ENCODE assay signal across 33 mouse cellular contexts in the genomic region with DNA sequence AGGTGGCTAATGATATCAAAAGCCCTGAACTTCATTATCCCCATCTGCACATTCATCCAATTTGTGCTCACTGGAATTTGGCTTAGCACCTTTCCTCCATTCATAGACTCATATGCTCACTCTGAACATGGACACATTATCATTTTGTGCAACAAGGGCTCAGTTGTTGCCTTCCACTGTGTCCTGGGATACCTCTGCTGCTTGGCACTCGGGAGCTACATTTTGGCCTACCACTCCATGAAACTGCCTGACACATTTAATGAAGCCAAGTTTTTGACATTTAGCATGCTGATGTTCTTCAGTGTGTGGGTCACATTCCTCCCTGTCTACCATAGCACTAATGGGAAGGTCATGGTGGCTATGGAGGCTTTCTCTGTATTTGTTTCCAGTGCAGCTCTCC. TPM values are rescaled to one million over a fixed set of nuclear protein-coding genes. Genes with fewer than 3 reads are reported as not detected.
DNase-seq lines count a peak whose midpoint lies in the region; ATAC-seq lines count a peak whose summit lies in the region.
"Had no signal": no experiment of that assay in that cellular context is flagged by ENCODE, and none has a peak within 500 bp of the region (broad histone marks: within the 10 kb centered on the region; RNA-seq: fewer than 3 reads in every experiment).

No protein-coding gene starts in this region.

- H3K27me3 ChIP-seq in heart, embryonic 11.5 days (ENCODE audit: control insufficient read depth, insufficient read depth, low read length): no peaks in the 10 kb centered on the region
- H3K27me3 ChIP-seq: embryonic facial prominence, embryonic 13.5 days; embryonic facial prominence, embryonic 15.5 days; forebrain, embryonic 12.5 days; forebrain, embryonic 15.5 days had no signal

- 73% methylated on average over 1 of the region's 1 CpGs for WGBS in heart, embryonic 11.5 days (ENCODE audit: insufficient replicate concordance)

- DNase-seq in heart, adult 11 months: peak; percentile 90
- DNase-seq in heart, postnatal 36 days: no peak
- DNase-seq in heart, adult 8-10 months (ENCODE audit: low spot score): peak; percentile 9
- DNase-seq in heart, postnatal 4 days: no peak
- DNase-seq in heart, postnatal 10 days: peak; percentile 15 to 17
- DNase-seq: adrenal gland, adult 2 months; adrenal gland, postnatal 10 days; adrenal gland, postnatal 25 days; B cell, adult 2 months; cerebellum, adult 11 months; cerebellum, adult 18-20 months; cerebellum, adult 8-10 months; cerebellum, adult 9-11 months; cerebellum, postnatal 14 days; cerebellum, postnatal 36 days; embryo, embryonic 11 days; forebrain, postnatal 0 days had no signal

- H3K4me3 ChIP-seq in heart, embryonic 11.5 days (ENCODE audit: low read depth, low read length): no peak overlapping the region
- H3K4me3 ChIP-seq: embryonic facial prominence, embryonic 13.5 days; embryonic facial prominence, embryonic 15.5 days; erythroblast, embryonic 14.5 days; forebrain, embryonic 10.5 days; forebrain, embryonic 12.5 days; forebrain, embryonic 15.5 days had no signal

- no peak overlapping the region for H3K9ac ChIP-seq in heart, embryonic 11.5 days (ENCODE audit: low read depth, low read length)
- H3K9ac ChIP-seq: embryonic facial prominence, embryonic 13.5 days; embryonic facial prominence, embryonic 15.5 days; forebrain, embryonic 12.5 days; forebrain, embryonic 15.5 days; forebrain, postnatal 0 days had no signal

- intact Hi-C loops in heart, postnatal 36 days (cut with DNase I): no loop called here
- intact Hi-C loops in heart, postnatal 10 days (cut with DNase I): no loop called here

- no peak for ATAC-seq in heart, embryonic 11.5 days (replicated peaks; ENCODE audit: insufficient number of reproducible peaks, low FRiP score, low TSS enrichment)
- ATAC-seq: activated CD4-positive, CD25-positive, alpha-beta regulatory T cell, adult 4 months; CD4-positive, CD25-positive, alpha-beta regulatory T cell, adult 4 months; forebrain, embryonic 15.5 days; forebrain, postnatal 0 days; Patski had no signal

- H3K4me1 ChIP-seq in heart, embryonic 11.5 days (ENCODE audit: control insufficient read depth, insufficient read depth, low read length): no peaks in the 10 kb centered on the region
- H3K4me1 ChIP-seq: embryonic facial prominence, embryonic 13.5 days; embryonic facial prominence, embryonic 15.5 days; forebrain, embryonic 10.5 days; forebrain, embryonic 12.5 days; forebrain, embryonic 15.5 days had no signal

- H3K36me3 ChIP-seq in heart, embryonic 11.5 days (ENCODE audit: control insufficient read depth, insufficient read depth, low read length): no peaks in the 10 kb centered on the region
- H3K36me3 ChIP-seq: embryonic facial prominence, embryonic 13.5 days; embryonic facial prominence, embryonic 15.5 days; forebrain, embryonic 10.5 days; forebrain, embryonic 12.5 days; forebrain, embryonic 15.5 days; G1E had no signal

- no peak overlapping the region for H3K4me2 ChIP-seq in heart, embryonic 11.5 days
- H3K4me2 ChIP-seq: embryonic facial prominence, embryonic 13.5 days; embryonic facial prominence, embryonic 15.5 days; forebrain, embryonic 12.5 days; forebrain, embryonic 15.5 days had no signal

- no peaks in the 10 kb centered on the region for H3K9me3 ChIP-seq in heart, embryonic 11.5 days (replicated peaks; ENCODE audit: control insufficient read depth, low read length)
- H3K9me3 ChIP-seq: embryonic facial prominence, embryonic 13.5 days; embryonic facial prominence, embryonic 15.5 days; forebrain, embryonic 10.5 days; forebrain, embryonic 12.5 days; forebrain, embryonic 15.5 days; G1E had no signal

- H3K27ac ChIP-seq in heart, embryonic 11.5 days (ENCODE audit: low read depth, low read length): no peak overlapping the region
- H3K27ac ChIP-seq: embryonic facial prominence, embryonic 13.5 days; embryonic facial prominence, embryonic 15.5 days; forebrain, embryonic 10.5 days; forebrain, embryonic 12.5 days; forebrain, embryonic 15.5 days had no signal

RNA-seq across cellular contexts. Expression of gene 1700123K08Rik, which starts 32.0 kb away (rescaled TPM):
- total RNA-seq in heart, postnatal 36 days (2021): not detected
- total RNA-seq in heart, adult 8-10 months (2022): not detected
- not detected for total RNA-seq in heart, postnatal 4 days (2021)
- total RNA-seq in heart, postnatal 10 days (2021): not detected
- not detected in 2 replicates for polyA plus RNA-seq in heart, embryonic 11.5 days (2014; fragmentation: Nextera tagmentation; extraction: Ambion mirVana)
- total RNA-seq: adrenal gland, adult 2 months; adrenal gland, postnatal 10 days; adrenal gland, postnatal 25 days; adrenal gland, postnatal 4 days; CH12.LX; common myeloid progenitor, adult 5-6 weeks; forebrain, postnatal 0 days; G1E had no signal
- polyA plus RNA-seq: activated CD4-positive, CD25-positive, alpha-beta regulatory T cell, adult 4 months; adrenal gland, adult 2 months; brain, embryonic 14.5 days; CD4-positive, CD25-positive, alpha-beta regulatory T cell, adult 4 months; embryonic facial prominence, embryonic 11.5 days; embryonic facial prominence, embryonic 13.5 days; embryonic facial prominence, embryonic 15.5 days; erythroblast, embryonic 14.5 days; forebrain, embryonic 10.5 days; forebrain, embryonic 12.5 days; forebrain, embryonic 15.5 days; forebrain, postnatal 0 days; G1E; Patski had no signal

Comparison
In these comparisons a context has a peak if more than half of its experiments do, and no peak if none do; other contexts are left out.
1. DNase-seq: peak in heart, adult 11 months (single experiment), heart, adult 8-10 months (single experiment) and heart, postnatal 10 days (2 of 2); none in heart, postnatal 36 days (0 of 2) and heart, postnatal 4 days (single experiment).